Mouse (Mus musculus): Measurements from ENCODE around the gene Etnk1. TPM values are rescaled to one million over a fixed set of nuclear protein-coding genes. Genes with fewer than 3 reads are reported as not detected.

The Etnk1 gene
- total and polyA plus RNA-seq, 3 experiments: 13.5 to 27.6 (median 27.0) TPM

GRCm38 (mm10) chr6:143191477-143192098 is 24.6 kb downstream of the Etnk1 start:
- DNase-seq: no peak
- H3K36me3 ChIP-seq (ENCODE audit: control insufficient read depth, insufficient read depth, low read length): no peaks in the 10 kb centered on the region; the same call in 1 of the 2 replicates
- no peaks in the 10 kb centered on the region for H3K79me2 ChIP-seq (replicated peaks; ENCODE audit: control insufficient read depth, insufficient read depth, low read length)
- no peak overlapping the region for H3K9ac ChIP-seq (ENCODE audit: low read depth, low read length)
- H3K27ac ChIP-seq: no peak overlapping the region
- no peak for TF ChIP-seq CTCF (IDR thresholded peaks at IDR 0.05)
- no peak for TF ChIP-seq POLR2A (IDR thresholded peaks at IDR 0.05; ENCODE audit: insufficient read depth, low read depth, low read length)
- TF ChIP-seq EP300 (IDR thresholded peaks at IDR 0.05; ENCODE audit: insufficient read depth, low read depth, low read length): no peak
- 69% methylated on average over 9 of the region's 9 CpGs for WGBS
- intact Hi-C loops (cut with DNase I): no loop called here
- H3K4me1 ChIP-seq (ENCODE audit: control insufficient read depth, insufficient read depth, low read length): no peaks in the 10 kb centered on the region
- H3K4me3 ChIP-seq: no peak overlapping the region
- H3K27me3 ChIP-seq (ENCODE audit: control insufficient read depth, insufficient read depth, low read length): no peaks in the 10 kb centered on the region

GRCm38 (mm10) chr6:143192709-143193108 is 25.7 kb downstream of the Etnk1 start:
- Histone ChIP-seq H3K9ac (ENCODE audit: low read depth, low read length) (no peak overlapping the region), H3K4me1 (ENCODE audit: control insufficient read depth, insufficient read depth, low read length) (no peaks in the 10 kb centered on the region), H3K4me3 (no peak overlapping the region), H3K79me2 (replicated peaks; ENCODE audit: control insufficient read depth, insufficient read depth, low read length) (no peaks in the 10 kb centered on the region), H3K27ac (no peak overlapping the region), H3K27me3 (ENCODE audit: control insufficient read depth, insufficient read depth, low read length) (no peaks in the 10 kb centered on the region), H3K36me3 (ENCODE audit: control insufficient read depth, insufficient read depth, low read length) (no peaks in the 10 kb centered on the region; the same call in 1 of the 2 replicates)
- no peak for TF ChIP-seq POLR2A (IDR thresholded peaks at IDR 0.05; ENCODE audit: insufficient read depth, low read depth, low read length)
- TF ChIP-seq CTCF (IDR thresholded peaks at IDR 0.05): no peak
- TF ChIP-seq EP300 (IDR thresholded peaks at IDR 0.05; ENCODE audit: insufficient read depth, low read depth, low read length): no peak
- WGBS: 93% methylated on average over 8 of the region's 8 CpGs
- intact Hi-C loops (cut with DNase I): no loop called here
- DNase-seq: no peak

GRCm38 (mm10) chr6:143193166-143193565 is 26.1 kb downstream of the Etnk1 start:
- 82% methylated on average over 10 of the region's 10 CpGs for WGBS
- no peak overlapping the region; the same call in 1 of the 2 replicates for H3K27ac ChIP-seq
- H3K4me1 ChIP-seq (ENCODE audit: control insufficient read depth, insufficient read depth, low read length): no peaks in the 10 kb centered on the region
- DNase-seq: no peak
- intact Hi-C loops (cut with DNase I): no loop called here
- H3K27me3 ChIP-seq (ENCODE audit: control insufficient read depth, insufficient read depth, low read length): no peaks in the 10 kb centered on the region
- H3K9ac ChIP-seq (ENCODE audit: low read depth, low read length): no peak overlapping the region
- H3K36me3 ChIP-seq (ENCODE audit: control insufficient read depth, insufficient read depth, low read length): no peaks in the 10 kb centered on the region; the same call in 1 of the 2 replicates
- no peak overlapping the region for H3K4me3 ChIP-seq
- H3K79me2 ChIP-seq (replicated peaks; ENCODE audit: control insufficient read depth, insufficient read depth, low read length): 0 out of 2 replicates have a peak, but pooled peaks cover 1% of the 10 kb centered on the region
- TF ChIP-seq CTCF (IDR thresholded peaks at IDR 0.05) (no peak), POLR2A (IDR thresholded peaks at IDR 0.05; ENCODE audit: insufficient read depth, low read depth, low read length) (no peak), EP300 (IDR thresholded peaks at IDR 0.05; ENCODE audit: insufficient read depth, low read depth, low read length) (no peak)

DNA sequence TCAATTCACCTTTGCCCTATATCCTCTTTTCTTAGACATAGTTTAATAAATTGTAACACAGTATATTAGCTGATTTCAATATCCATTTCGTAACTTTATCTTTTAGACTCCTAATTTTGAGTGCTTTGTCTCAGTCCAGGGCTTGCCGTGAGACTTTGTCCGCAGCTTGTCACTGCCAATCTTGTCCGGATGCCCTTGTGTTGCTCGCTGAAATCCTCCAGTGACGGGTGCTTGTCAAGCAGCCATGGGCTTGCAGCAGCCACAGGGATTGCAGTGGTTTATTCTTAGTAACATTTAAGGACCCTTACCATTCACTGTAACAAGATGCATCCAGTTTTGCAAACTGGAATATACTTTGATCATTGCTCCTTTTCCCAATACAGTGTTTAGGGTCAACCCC is 26.6 kb downstream of the Etnk1 start:
- WGBS: 61% methylated on average over 6 of the region's 6 CpGs

GRCm38 (mm10) chr6:143197053-143197452 is 30.0 kb downstream of the Etnk1 start:
- H3K36me3 ChIP-seq (ENCODE audit: control insufficient read depth, insufficient read depth, low read length): no peaks in the 10 kb centered on the region
- intact Hi-C loops (cut with DNase I): no loop called here
- H3K4me3 ChIP-seq: no peak overlapping the region
- H3K4me1 ChIP-seq (ENCODE audit: control insufficient read depth, insufficient read depth, low read length): no peaks in the 10 kb centered on the region
- no peak overlapping the region for H3K27ac ChIP-seq
- TF ChIP-seq EP300 (IDR thresholded peaks at IDR 0.05; ENCODE audit: insufficient read depth, low read depth, low read length) (no peak), CTCF (IDR thresholded peaks at IDR 0.05) (no peak), POLR2A (IDR thresholded peaks at IDR 0.05; ENCODE audit: insufficient read depth, low read depth, low read length) (no peak)
- 0 out of 2 replicates have a peak, but pooled peaks cover 1% of the 10 kb centered on the region for H3K79me2 ChIP-seq (replicated peaks; ENCODE audit: control insufficient read depth, insufficient read depth, low read length)
- no peak overlapping the region for H3K9ac ChIP-seq (ENCODE audit: low read depth, low read length)
- WGBS: 85% methylated on average over 13 of the region's 13 CpGs
- no peaks in the 10 kb centered on the region for H3K27me3 ChIP-seq (ENCODE audit: control insufficient read depth, insufficient read depth, low read length)
- no peak for DNase-seq

More for the DNA sequence above, 26.6 kb downstream of the Etnk1 start:
- intact Hi-C loops (cut with DNase I): no loop called here
- no peak overlapping the region for H3K9ac ChIP-seq (ENCODE audit: low read depth, low read length)
- no peak overlapping the region; the same call in 1 of the 2 replicates for H3K27ac ChIP-seq
- no peak overlapping the region for H3K4me3 ChIP-seq
- H3K36me3 ChIP-seq (ENCODE audit: control insufficient read depth, insufficient read depth, low read length): no peaks in the 10 kb centered on the region; the same call in 1 of the 2 replicates
- H3K27me3 ChIP-seq (ENCODE audit: control insufficient read depth, insufficient read depth, low read length): no peaks in the 10 kb centered on the region
- DNase-seq: peak in 1 of 2 experiments; percentile 42
- 0 out of 2 replicates have a peak, but pooled peaks cover 1% of the 10 kb centered on the region for H3K79me2 ChIP-seq (replicated peaks; ENCODE audit: control insufficient read depth, insufficient read depth, low read length)
- TF ChIP-seq EP300 (IDR thresholded peaks at IDR 0.05; ENCODE audit: insufficient read depth, low read depth, low read length): no peak
- no peak for TF ChIP-seq POLR2A (IDR thresholded peaks at IDR 0.05; ENCODE audit: insufficient read depth, low read depth, low read length)
- TF ChIP-seq CTCF (IDR thresholded peaks at IDR 0.05): no peak
- no peaks in the 10 kb centered on the region for H3K4me1 ChIP-seq (ENCODE audit: control insufficient read depth, insufficient read depth, low read length)

- no peaks in the 10 kb centered on the region for H3K4me1 ChIP-seq (ENCODE audit: control insufficient read depth, insufficient read depth, low read length)
- TF ChIP-seq CTCF (IDR thresholded peaks at IDR 0.05) (no peak), POLR2A (IDR thresholded peaks at IDR 0.05; ENCODE audit: insufficient read depth, low read depth, low read length) (no peak), EP300 (IDR thresholded peaks at IDR 0.05; ENCODE audit: insufficient read depth, low read depth, low read length) (no peak)
Observed at GRCm38 (mm10) chr6:143198421-143198820, 31.4 kb downstream of the Etnk1 start.

More at GRCm38 (mm10) chr6:143198421-143198820, 31.4 kb downstream of the Etnk1 start:
- H3K4me3 ChIP-seq: no peak overlapping the region
- no peak for DNase-seq
- no peaks in the 10 kb centered on the region for H3K27me3 ChIP-seq (ENCODE audit: control insufficient read depth, insufficient read depth, low read length)
- 0 out of 2 replicates have a peak, but pooled peaks cover 1% of the 10 kb centered on the region for H3K79me2 ChIP-seq (replicated peaks; ENCODE audit: control insufficient read depth, insufficient read depth, low read length)
- H3K9ac ChIP-seq (ENCODE audit: low read depth, low read length): no peak overlapping the region
- WGBS: 93% methylated on average over 7 of the region's 7 CpGs
- intact Hi-C loops (cut with DNase I): no loop called here
- no peaks in the 10 kb centered on the region for H3K36me3 ChIP-seq (ENCODE audit: control insufficient read depth, insufficient read depth, low read length)
- H3K27ac ChIP-seq: no peak overlapping the region
